Mouse (Mus musculus): ENCODE results near the gene Ccdc82. TPM values are rescaled to one million over a fixed set of nuclear protein-coding genes. Genes with fewer than 3 reads are reported as not detected.

Ccdc82 gene
- polyA plus RNA-seq, 1 experiment from 2014 or later: 7.7 TPM

DNA sequence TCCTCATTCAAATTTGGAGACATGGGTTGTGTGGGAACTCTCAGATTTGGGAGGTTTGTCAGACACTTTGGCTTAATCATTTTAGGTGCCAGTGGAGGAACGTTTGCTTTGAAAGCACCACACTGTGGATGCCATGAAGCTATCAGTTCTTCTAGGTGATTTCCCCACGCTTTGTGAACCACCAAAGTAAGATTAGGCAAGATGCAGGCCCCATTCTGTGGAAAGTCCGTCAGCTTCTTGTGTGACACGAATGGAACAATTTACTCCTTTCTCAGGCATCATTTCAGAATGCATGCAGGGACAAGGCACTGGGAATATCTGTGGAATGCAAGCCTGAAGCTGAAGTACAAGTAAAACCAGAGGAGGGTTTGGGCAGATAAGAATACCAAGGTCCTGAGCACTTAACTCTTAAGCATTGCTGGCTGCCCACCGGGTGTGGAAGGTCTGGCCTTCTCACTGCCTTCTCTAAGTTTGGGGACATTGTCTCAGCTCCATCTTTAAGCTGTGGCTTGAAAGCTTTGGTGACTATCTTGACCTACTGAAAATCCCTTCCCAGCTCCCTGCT lies 74.1 kb downstream of the Ccdc82 start:
- peaks cover 15% of the 10 kb centered on the region for H3K4me1 ChIP-seq (replicated peaks)
- DNase-seq (ENCODE audit: low spot score): no peak
- H3K27me3 ChIP-seq (ENCODE audit: insufficient read depth, poor library complexity, severe bottlenecking): no peaks in the 10 kb centered on the region
- no peaks in the 10 kb centered on the region for H3K36me3 ChIP-seq
- WGBS: 91% methylated on average over 5 of the region's 5 CpGs
- H3K9me3 ChIP-seq: no peaks in the 10 kb centered on the region
- no peak overlapping the region for H3K4me3 ChIP-seq
- no peak overlapping the region for H3K27ac ChIP-seq

- H3K27me3 ChIP-seq (ENCODE audit: insufficient read depth, poor library complexity, severe bottlenecking): no peaks in the 10 kb centered on the region
- no peaks in the 10 kb centered on the region for H3K36me3 ChIP-seq
- DNase-seq (ENCODE audit: low spot score): no peak
- H3K4me1 ChIP-seq (replicated peaks): peaks cover 14% of the 10 kb centered on the region
- peak overlapping the region; percentile 70 for H3K27ac ChIP-seq
- H3K4me3 ChIP-seq: no peak overlapping the region
- no peaks in the 10 kb centered on the region for H3K9me3 ChIP-seq
- WGBS: 82% methylated on average over 2 of the region's 2 CpGs
These were observed 76.3 kb downstream of the Ccdc82 start for GRCm38 (mm10) chr9:13323074-13323473.

- Histone ChIP-seq H3K27ac (peak overlapping the region; percentile 70), H3K27me3 (ENCODE audit: insufficient read depth, poor library complexity, severe bottlenecking) (no peaks in the 10 kb centered on the region), H3K4me1 (replicated peaks) (peaks cover 14% of the 10 kb centered on the region), H3K4me3 (no peak overlapping the region), H3K9me3 (no peaks in the 10 kb centered on the region), H3K36me3 (no peaks in the 10 kb centered on the region)
- no peak for DNase-seq (ENCODE audit: low spot score)
- WGBS: 31% methylated on average over 1 of the region's 1 CpGs
These were observed 76.9 kb downstream of the Ccdc82 start for GRCm38 (mm10) chr9:13323612-13324011.

Other genes starting within 250 kb of the Ccdc82 start
- 6.5 and 7.1 TPM in 2 replicates for gene Jrkl, start 1.1 kb upstream of the Ccdc82 start, polyA plus RNA-seq (2016; fragmentation: Nextera tagmentation; extraction: Ambion mirVana)
- 10.0 and 10.2 TPM in 2 replicates for gene Maml2, start 51.0 kb downstream of the Ccdc82 start, polyA plus RNA-seq (2016; fragmentation: Nextera tagmentation; extraction: Ambion mirVana)
- gene Gm17571, start 199.8 kb downstream of the Ccdc82 start, polyA plus RNA-seq (2016; fragmentation: Nextera tagmentation; extraction: Ambion mirVana): not detected in 2 replicates

All from hindbrain, embryonic 10.5 days (tissue).